Mouse (Mus musculus): Measurements from ENCODE around the gene Vwa7. TPM values are rescaled to one million over a fixed set of nuclear protein-coding genes. Genes with fewer than 3 reads are reported as not detected.
A peak's percentile ranks its signal among the peaks of the same experiment; 100 is the strongest.
"Not testable (repeated sequence)": the region's sequence is repeated elsewhere in the genome, so short reads cannot be mapped to it uniquely, and the experiment has no call there.

Vwa7 gene
- polyA plus RNA-seq, 1 experiment from 2014 or later, result 0.37 TPM

- no peaks in the 10 kb centered on the region for H3K9me3 ChIP-seq (replicated peaks)
- no peaks in the 10 kb centered on the region for H3K36me3 ChIP-seq
- H3K27me3 ChIP-seq (replicated peaks), result no peaks in the 10 kb centered on the region
- H3K4me3 ChIP-seq, result no peak overlapping the region
- ATAC-seq (ENCODE audit: insufficient number of reproducible peaks, low FRiP score), result no peak
- 69% methylated on average over 8 of the region's 8 CpGs for WGBS
- no peak overlapping the region for H3K4me2 ChIP-seq
- no peak overlapping the region for H3K9ac ChIP-seq
- peaks cover 13% of the 10 kb centered on the region for H3K4me1 ChIP-seq (replicated peaks)
- no peak overlapping the region for H3K27ac ChIP-seq (ENCODE audit: poor library complexity, severe bottlenecking)
These were observed 16.0 kb downstream of the Vwa7 start for GRCm38 (mm10) chr17:35032323-35032870.

GRCm38 (mm10) chr17:35033703-35034102, 17.3 kb downstream of the Vwa7 start:
- 43% methylated on average over 1 of the region's 1 CpGs for WGBS
- H3K27me3 ChIP-seq (replicated peaks); H3K4me2 ChIP-seq; H3K9ac ChIP-seq; H3K27ac ChIP-seq (ENCODE audit: poor library complexity, severe bottlenecking); ATAC-seq (ENCODE audit: insufficient number of reproducible peaks, low FRiP score); H3K4me1 ChIP-seq (replicated peaks); H3K9me3 ChIP-seq (replicated peaks); H3K4me3 ChIP-seq; H3K36me3 ChIP-seq: not testable (repeated sequence)

GRCm38 (mm10) chr17:35034896-35035295, 18.5 kb downstream of the Vwa7 start:
- H3K4me2 ChIP-seq, result no peak overlapping the region
- ATAC-seq (ENCODE audit: insufficient number of reproducible peaks, low FRiP score), result no peak
- H3K27ac ChIP-seq (ENCODE audit: poor library complexity, severe bottlenecking), result no peak overlapping the region
- no peaks in the 10 kb centered on the region for H3K36me3 ChIP-seq
- no peak overlapping the region for H3K4me3 ChIP-seq
- H3K27me3 ChIP-seq (replicated peaks), result no peaks in the 10 kb centered on the region
- peaks cover 2% of the 10 kb centered on the region; the same call in 1 of the 2 replicates for H3K4me1 ChIP-seq (replicated peaks)
- no peak overlapping the region for H3K9ac ChIP-seq
- no peaks in the 10 kb centered on the region for H3K9me3 ChIP-seq (replicated peaks)
- WGBS, result 67% methylated on average over 6 of the region's 6 CpGs

GRCm38 (mm10) chr17:35039121-35039873, 22.9 kb downstream of the Vwa7 start:
- Histone ChIP-seq H3K27ac (ENCODE audit: poor library complexity, severe bottlenecking) (no peak overlapping the region), H3K27me3 (replicated peaks) (no peaks in the 10 kb centered on the region), H3K4me2 (no peak overlapping the region), H3K9ac (no peak overlapping the region), H3K36me3 (no peaks in the 10 kb centered on the region), H3K4me3 (no peak overlapping the region), H3K4me1 (replicated peaks) (peaks cover 4% of the 10 kb centered on the region), H3K9me3 (replicated peaks) (no peaks in the 10 kb centered on the region)
- no peak for ATAC-seq (ENCODE audit: insufficient number of reproducible peaks, low FRiP score)
- WGBS, result 80% methylated on average over 11 of the region's 11 CpGs

GRCm38 (mm10) chr17:35043794-35044193, 27.4 kb downstream of the Vwa7 start:
- 69% methylated on average over 4 of the region's 4 CpGs for WGBS

GRCm38 (mm10) chr17:35044904-35045806, 28.8 kb downstream of the Vwa7 start:
- peaks cover 48% of the 10 kb centered on the region for H3K4me1 ChIP-seq (replicated peaks)
- H3K4me3 ChIP-seq, result peak overlapping the region; percentile 64; the same call in 1 of the 2 replicates
- no peak overlapping the region for H3K9ac ChIP-seq
- H3K4me2 ChIP-seq, result peak overlapping the region; percentile 99
- 47% methylated on average over 7 of the region's 7 CpGs for WGBS
- no peaks in the 10 kb centered on the region for H3K36me3 ChIP-seq
- H3K27ac ChIP-seq (ENCODE audit: poor library complexity, severe bottlenecking), result peak overlapping the region; percentile 96
- ATAC-seq (ENCODE audit: insufficient number of reproducible peaks, low FRiP score), result no peak
- no peaks in the 10 kb centered on the region for H3K27me3 ChIP-seq (replicated peaks)
- no peaks in the 10 kb centered on the region for H3K9me3 ChIP-seq (replicated peaks)

More at GRCm38 (mm10) chr17:35043794-35044193, 27.4 kb downstream of the Vwa7 start:
- H3K9ac ChIP-seq, result no peak overlapping the region
- peak overlapping the region; percentile 40; the same call in 1 of the 2 replicates for H3K27ac ChIP-seq (ENCODE audit: poor library complexity, severe bottlenecking)
- H3K4me3 ChIP-seq, result no peak overlapping the region
- no peak overlapping the region for H3K4me2 ChIP-seq
- no peaks in the 10 kb centered on the region for H3K27me3 ChIP-seq (replicated peaks)
- no peaks in the 10 kb centered on the region for H3K36me3 ChIP-seq
- H3K9me3 ChIP-seq (replicated peaks), result no peaks in the 10 kb centered on the region
- no peak for ATAC-seq (ENCODE audit: insufficient number of reproducible peaks, low FRiP score)
- peaks cover 40% of the 10 kb centered on the region for H3K4me1 ChIP-seq (replicated peaks)

DNA sequence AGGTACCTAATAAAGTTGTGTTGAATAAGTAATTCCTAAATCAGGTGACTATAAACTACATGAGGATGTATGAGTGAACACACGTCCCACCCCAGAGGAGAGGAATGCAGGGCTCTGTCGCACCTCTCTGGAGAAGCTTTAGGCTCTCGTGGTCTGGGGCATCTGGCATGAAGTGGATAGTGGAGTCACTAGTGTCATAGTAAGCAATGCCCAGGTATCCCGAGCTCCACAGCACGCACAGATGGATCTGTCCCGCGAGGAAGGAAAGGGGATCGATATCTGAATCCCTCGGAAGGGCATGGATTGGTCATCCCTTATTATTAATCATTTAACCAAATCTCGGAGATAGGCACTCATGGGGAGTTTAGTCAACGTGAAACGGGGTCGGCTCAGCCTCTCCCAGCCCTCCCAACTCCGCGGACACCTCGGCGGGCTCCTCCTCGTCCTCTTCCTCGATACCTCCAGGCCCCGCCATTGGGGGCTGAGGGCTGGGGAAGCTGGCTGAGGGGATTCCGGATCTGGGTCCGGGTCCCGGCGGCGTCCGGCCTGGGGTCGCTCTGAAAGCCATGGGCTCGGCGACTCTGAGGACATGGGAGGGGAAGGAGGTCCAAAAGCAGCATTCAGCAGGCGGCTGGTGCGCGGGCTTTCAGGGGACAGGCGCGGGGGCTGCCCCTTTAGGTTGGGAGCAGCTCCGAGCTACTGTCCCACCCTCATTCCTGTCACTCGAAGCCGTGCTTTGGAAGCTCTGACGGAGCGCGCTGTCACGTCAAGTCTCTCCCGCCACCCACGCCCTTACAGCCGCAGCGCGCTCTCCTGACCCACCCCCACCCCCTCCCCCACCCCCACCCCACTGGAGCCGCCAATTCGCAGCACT, 29.7 kb downstream of the Vwa7 start:
- no peak for ATAC-seq (ENCODE audit: insufficient number of reproducible peaks, low FRiP score)
- Histone ChIP-seq H3K27me3 (replicated peaks) (no peaks in the 10 kb centered on the region), H3K27ac (ENCODE audit: poor library complexity, severe bottlenecking) (peak overlapping the region; percentile 96), H3K9ac (peak overlapping the region; percentile 94), H3K4me1 (replicated peaks) (peaks cover 48% of the 10 kb centered on the region), H3K4me2 (peak overlapping the region; percentile 99), H3K36me3 (no peaks in the 10 kb centered on the region), H3K9me3 (replicated peaks) (no peaks in the 10 kb centered on the region), H3K4me3 (peak overlapping the region; percentile 64)
- WGBS, result 2% methylated on average over 48 of the region's 48 CpGs

DNA sequence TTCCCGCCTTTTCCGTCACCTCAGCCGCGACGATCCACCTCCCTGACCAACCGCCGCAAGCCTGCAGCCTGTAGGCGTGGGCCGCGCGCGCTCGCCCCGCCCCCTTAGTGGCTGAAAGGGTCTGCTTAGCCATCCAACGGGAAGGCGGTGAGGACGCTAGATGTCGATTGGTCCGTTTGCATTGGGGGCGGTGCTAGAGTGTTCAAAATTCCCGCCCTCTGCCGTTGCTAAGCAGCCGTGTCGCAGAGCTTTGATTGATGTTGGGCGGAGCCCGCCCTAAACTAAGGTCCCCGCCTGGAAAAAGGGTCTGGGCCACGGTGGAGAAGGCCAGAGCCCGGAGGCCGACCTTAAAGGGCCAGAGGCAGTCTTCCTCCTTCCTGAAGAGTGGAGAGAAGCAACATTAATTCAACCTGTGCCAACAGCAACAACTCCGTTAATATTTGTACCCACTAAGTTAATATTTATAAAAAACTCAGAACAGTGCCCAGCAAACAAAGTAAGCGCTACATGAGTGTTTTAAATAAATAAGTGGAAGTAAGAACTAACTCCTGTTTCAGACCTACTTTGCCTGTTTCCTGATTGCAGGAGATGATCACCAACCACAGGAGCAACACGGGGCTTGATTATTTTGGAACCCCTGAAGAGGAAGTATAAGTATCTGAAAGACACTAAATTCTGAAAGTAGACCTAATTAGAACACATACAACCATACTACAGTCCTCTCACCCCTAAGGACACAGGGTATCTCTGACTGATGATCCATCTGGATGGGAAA, 30.5 kb downstream of the Vwa7 start, which contains the start of gene Msh5:
Gene Msh5 (minus strand): TSS at position 65 of the 775 bp plus-strand sequence.
- H3K4me1 ChIP-seq (replicated peaks), result peaks cover 50% of the 10 kb centered on the region
- peak within 1 kb of the TSS; percentile 99 for H3K4me2 ChIP-seq
- H3K4me3 ChIP-seq, result peak within 1 kb of the TSS; percentile 64
- peak; percentile 91 for ATAC-seq (ENCODE audit: insufficient number of reproducible peaks, low FRiP score)
- no peaks in the 10 kb centered on the region for H3K9me3 ChIP-seq (replicated peaks)
- H3K27me3 ChIP-seq (replicated peaks), result no peaks in the 10 kb centered on the region
- H3K36me3 ChIP-seq, result no peaks in the 10 kb centered on the region
- WGBS, result 2% methylated on average over 33 of the region's 33 CpGs
- peak within 1 kb of the TSS; percentile 99 for H3K27ac ChIP-seq (ENCODE audit: poor library complexity, severe bottlenecking)
- peak within 1 kb of the TSS; percentile 94 for H3K9ac ChIP-seq

GRCm38 (mm10) chr17:35047688-35048087, 31.3 kb downstream of the Vwa7 start:
- peaks cover 58% of the 10 kb centered on the region for H3K4me1 ChIP-seq (replicated peaks)
- no peak for ATAC-seq (ENCODE audit: insufficient number of reproducible peaks, low FRiP score)
- 35% methylated on average over 1 of the region's 1 CpGs for WGBS
- H3K27me3 ChIP-seq (replicated peaks), result no peaks in the 10 kb centered on the region
- H3K4me3 ChIP-seq, result 0 out of 2 replicates have a peak overlapping the region, but pooled peaks have one; percentile 17
- H3K9me3 ChIP-seq (replicated peaks), result no peaks in the 10 kb centered on the region
- peaks cover 5% of the 10 kb centered on the region for H3K36me3 ChIP-seq
- peak overlapping the region; percentile 99 for H3K27ac ChIP-seq (ENCODE audit: poor library complexity, severe bottlenecking)
- 0 out of 2 replicates have a peak overlapping the region, but pooled peaks have one; percentile 21 for H3K9ac ChIP-seq
- H3K4me2 ChIP-seq, result peak overlapping the region; percentile 50

All from heart, embryonic 12.5 days (tissue).